Mouse (Mus musculus) embryonic facial prominence, embryonic 13.5 days (tissue): ENCODE data around the gene Lrrk1. TPM values are rescaled to one million over a fixed set of nuclear protein-coding genes. Genes with fewer than 3 reads are reported as not detected.

Experiments
- ATAC-seq: fragments of 200-750 bp; cut with Nextera tagmentation; 2 replicates; pipeline ENCODE4 v1.8.0; 2017; ENCODE audit warnings: low read depth; ENCODE audit not compliant: insufficient number of reproducible peaks, insufficient read depth, low FRiP score, low TSS enrichment
- H3K27ac ChIP-seq: fragments of 300-500 bp; sonication (generic); 2 replicates; pipeline ENCODE4 v1.5.1; 2015; ENCODE audit warnings: moderate library complexity, mild to moderate bottlenecking, inconsistent platforms
- H3K27me3 ChIP-seq: fragments of 300-500 bp; sonication (generic); 2 replicates; pipeline ENCODE4 v1.6.1; 2015; ENCODE audit warnings: mild to moderate bottlenecking, inconsistent platforms
- H3K36me3 ChIP-seq: fragments of 300-500 bp; sonication (generic); 2 replicates; pipeline ENCODE4 v1.6.1; 2015; ENCODE audit warnings: mild to moderate bottlenecking, inconsistent platforms
- H3K4me1 ChIP-seq: fragments of 300-500 bp; sonication (generic); 2 replicates; pipeline ENCODE4 v1.6.1; 2015; ENCODE audit warnings: inconsistent platforms
- H3K4me2 ChIP-seq: fragments of 300-500 bp; sonication (generic); 2 replicates; pipeline ENCODE4 v1.6.1; 2015; ENCODE audit warnings: moderate library complexity, mild to moderate bottlenecking, inconsistent platforms
- H3K4me3 ChIP-seq: fragments of 300-500 bp; sonication (generic); 2 replicates; pipeline ENCODE4 v1.5.1; 2015; ENCODE audit warnings: mild to moderate bottlenecking, inconsistent platforms
- H3K9ac ChIP-seq: fragments of 300-500 bp; sonication (generic); 2 replicates; pipeline ENCODE4 v1.6.1; 2015; ENCODE audit warnings: mild to moderate bottlenecking, inconsistent platforms
- H3K9me3 ChIP-seq: fragments of 300-500 bp; sonication (generic); 2 replicates; pipeline ENCODE4 v1.6.1; 2016; ENCODE audit warnings: inconsistent platforms
- WGBS: fragments of 180-500 bp; shearing (Covaris S2); methylation state at CpG from one replicate; pipeline ENCODE4 v1.1.7; 2015; ENCODE audit warnings: mixed read lengths; 5-methylcytosine and 5-hydroxymethylcytosine counted together
- polyA plus RNA-seq: library from polyadenylated mRNA; unstranded; fragments of >200 nt; fragmentation: Nextera tagmentation; extraction: Ambion mirVana; gene quantifications from 2 replicates; pipeline ENCODE4 v1.2.1, GENCODE M21; 2015

Gene Lrrk1
- polyA plus RNA-seq, 1 experiment from 2014 or later: 15.8 TPM

DNA sequence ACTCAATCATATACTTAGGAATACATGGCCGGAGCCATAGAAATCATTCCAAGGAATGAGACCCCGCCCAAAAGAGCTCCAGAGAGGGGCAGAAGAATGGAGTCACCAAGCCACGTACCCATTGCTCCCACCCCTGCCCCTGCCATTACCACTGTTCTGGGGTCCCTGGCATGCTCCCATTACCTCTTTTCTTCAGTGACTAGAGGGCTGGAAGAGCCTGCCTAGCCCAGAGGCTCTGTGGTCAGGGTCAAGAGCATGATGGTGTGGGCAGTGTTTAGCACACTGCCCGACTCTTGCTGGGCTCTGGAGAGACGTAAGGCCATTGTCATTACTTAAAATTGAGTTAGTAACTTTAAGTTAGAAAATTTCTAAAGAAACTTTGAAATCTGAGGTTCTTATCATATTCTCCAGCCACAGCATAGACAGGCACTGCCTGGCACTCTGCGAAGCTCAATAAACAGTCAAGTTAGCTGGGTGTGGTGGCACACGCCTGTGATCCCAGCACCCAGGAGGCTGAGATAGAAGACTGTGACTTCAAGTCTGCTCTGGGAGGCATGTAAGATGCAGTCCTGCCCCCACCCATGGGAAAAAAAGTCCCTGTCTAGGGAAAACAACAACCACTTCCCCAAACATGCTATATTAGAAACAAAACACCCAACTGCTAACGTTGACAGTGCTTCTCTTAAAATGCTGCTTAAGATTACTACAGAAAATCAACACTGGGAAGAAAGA lies 32.2 kb downstream of the Lrrk1 start:
- 81% methylated on average over 8 of the region's 8 CpGs for WGBS
- no peak overlapping the region for H3K4me3 ChIP-seq
- H3K4me2 ChIP-seq: no peak overlapping the region
- no peak overlapping the region for H3K9ac ChIP-seq
- peaks cover under 1% of the 10 kb centered on the region; the same call in 1 of the 2 replicates for H3K9me3 ChIP-seq
- H3K27me3 ChIP-seq: no peaks in the 10 kb centered on the region
- no peaks in the 10 kb centered on the region for H3K4me1 ChIP-seq
- H3K27ac ChIP-seq: no peak overlapping the region
- peaks cover 14% of the 10 kb centered on the region for H3K36me3 ChIP-seq
- no peak for ATAC-seq

DNA sequence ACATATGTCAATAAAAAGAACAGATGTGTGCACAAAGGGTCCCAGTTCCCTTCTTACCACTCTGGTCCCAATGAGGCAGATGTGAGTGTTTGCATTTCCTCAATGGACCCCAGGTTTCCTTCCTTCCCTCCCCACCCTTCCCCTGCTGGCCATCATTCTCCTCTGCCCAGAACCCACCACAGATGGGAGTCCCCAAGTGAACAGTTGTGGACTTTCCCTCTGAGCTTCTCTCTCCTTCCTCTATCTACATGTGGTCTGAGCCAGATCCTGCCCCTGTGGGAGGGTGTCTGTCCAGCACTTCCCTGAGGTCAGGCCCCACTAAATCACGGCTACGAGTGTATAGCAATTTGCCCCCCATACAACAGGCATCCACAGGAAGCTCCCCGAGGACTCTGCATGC lies 33.2 kb downstream of the Lrrk1 start:
- Histone ChIP-seq H3K36me3 (peaks cover 6% of the 10 kb centered on the region), H3K27ac (no peak overlapping the region), H3K4me2 (no peak overlapping the region), H3K9ac (no peak overlapping the region), H3K9me3 (no peaks in the 10 kb centered on the region; the same call in 1 of the 2 replicates), H3K4me3 (no peak overlapping the region), H3K27me3 (no peaks in the 10 kb centered on the region), H3K4me1 (no peaks in the 10 kb centered on the region)
- ATAC-seq: no peak
- WGBS: 47% methylated on average over 3 of the region's 3 CpGs

DNA sequence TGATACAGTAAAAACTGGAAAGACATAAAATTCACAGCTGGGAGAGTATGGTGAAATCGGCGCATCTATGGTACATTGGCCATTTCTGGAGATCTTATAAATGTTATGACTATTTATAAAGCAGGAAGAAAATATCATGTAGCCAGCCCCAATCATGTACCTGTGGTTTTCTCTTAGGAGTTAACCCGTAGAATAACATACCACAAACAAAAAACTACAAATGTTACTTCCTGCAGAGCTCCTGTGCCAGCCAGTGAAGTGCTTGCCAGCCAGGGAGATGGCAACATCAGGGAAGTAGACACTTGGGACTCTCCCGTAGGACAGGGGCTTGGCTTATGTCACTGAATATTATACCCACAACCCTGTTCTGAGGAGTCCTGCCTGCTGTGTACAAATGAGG lies 37.1 kb downstream of the Lrrk1 start:
- no peaks in the 10 kb centered on the region for H3K9me3 ChIP-seq
- WGBS: 78% methylated on average over 4 of the region's 4 CpGs
- no peak overlapping the region for H3K9ac ChIP-seq
- no peak overlapping the region for H3K4me3 ChIP-seq
- H3K4me2 ChIP-seq: no peak overlapping the region
- no peaks in the 10 kb centered on the region for H3K36me3 ChIP-seq
- H3K27me3 ChIP-seq: no peaks in the 10 kb centered on the region
- 0 out of 2 replicates have a peak, but pooled peaks cover 4% of the 10 kb centered on the region for H3K4me1 ChIP-seq
- H3K27ac ChIP-seq: no peak overlapping the region
- no peak for ATAC-seq

DNA sequence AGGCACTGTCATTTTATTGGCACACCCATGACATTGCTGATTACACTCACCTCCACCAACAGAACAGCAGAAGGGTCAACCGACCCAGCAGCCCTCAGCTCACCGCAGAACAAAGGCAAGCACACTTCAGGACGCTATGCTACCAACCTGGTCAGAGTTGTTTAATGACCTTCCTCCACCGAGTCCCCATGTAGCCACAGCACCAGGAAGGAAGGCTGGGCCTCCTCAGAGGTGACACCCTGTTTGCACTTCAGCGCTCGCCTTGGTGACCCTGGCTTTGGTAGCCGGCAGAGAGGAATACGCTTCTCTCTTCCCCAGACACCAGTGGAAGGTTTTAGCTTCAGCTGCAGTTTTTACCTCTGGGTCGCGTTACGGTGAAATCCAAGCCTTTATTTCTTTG lies 38.5 kb downstream of the Lrrk1 start:
- Histone ChIP-seq H3K36me3 (no peaks in the 10 kb centered on the region), H3K4me3 (no peak overlapping the region), H3K9me3 (no peaks in the 10 kb centered on the region), H3K27ac (no peak overlapping the region), H3K27me3 (no peaks in the 10 kb centered on the region), H3K9ac (no peak overlapping the region), H3K4me1 (0 out of 2 replicates have a peak, but pooled peaks cover 4% of the 10 kb centered on the region), H3K4me2 (no peak overlapping the region)
- 58% methylated on average over 11 of the region's 11 CpGs for WGBS
- ATAC-seq: no peak

DNA sequence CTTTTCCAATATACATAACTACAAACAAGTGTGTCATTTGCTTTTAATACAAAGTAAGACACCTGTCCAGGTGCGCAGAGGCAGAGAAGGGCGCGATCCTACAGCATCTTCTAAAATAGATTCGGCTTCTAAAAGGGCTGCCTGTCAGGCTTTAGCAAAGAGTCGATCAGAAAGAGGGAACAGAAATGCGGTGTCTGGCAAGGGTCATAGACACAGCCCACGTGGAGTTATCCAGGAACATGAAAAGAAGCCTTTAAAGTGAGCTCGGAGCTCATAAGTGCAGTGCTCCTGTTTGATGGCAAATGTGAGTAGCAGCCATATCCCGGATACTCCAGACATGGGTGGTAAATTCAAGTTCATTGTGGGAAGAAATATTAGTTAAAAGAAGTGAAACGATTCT lies 39.6 kb downstream of the Lrrk1 start:
- H3K27ac ChIP-seq: no peak overlapping the region
- H3K4me3 ChIP-seq: no peak overlapping the region
- no peak overlapping the region for H3K4me2 ChIP-seq
- H3K27me3 ChIP-seq: no peaks in the 10 kb centered on the region
- no peaks in the 10 kb centered on the region for H3K9me3 ChIP-seq
- H3K4me1 ChIP-seq: 0 out of 2 replicates have a peak, but pooled peaks cover 4% of the 10 kb centered on the region
- 84% methylated on average over 10 of the region's 10 CpGs for WGBS
- no peaks in the 10 kb centered on the region for H3K36me3 ChIP-seq
- H3K9ac ChIP-seq: no peak overlapping the region
- no peak for ATAC-seq

DNA sequence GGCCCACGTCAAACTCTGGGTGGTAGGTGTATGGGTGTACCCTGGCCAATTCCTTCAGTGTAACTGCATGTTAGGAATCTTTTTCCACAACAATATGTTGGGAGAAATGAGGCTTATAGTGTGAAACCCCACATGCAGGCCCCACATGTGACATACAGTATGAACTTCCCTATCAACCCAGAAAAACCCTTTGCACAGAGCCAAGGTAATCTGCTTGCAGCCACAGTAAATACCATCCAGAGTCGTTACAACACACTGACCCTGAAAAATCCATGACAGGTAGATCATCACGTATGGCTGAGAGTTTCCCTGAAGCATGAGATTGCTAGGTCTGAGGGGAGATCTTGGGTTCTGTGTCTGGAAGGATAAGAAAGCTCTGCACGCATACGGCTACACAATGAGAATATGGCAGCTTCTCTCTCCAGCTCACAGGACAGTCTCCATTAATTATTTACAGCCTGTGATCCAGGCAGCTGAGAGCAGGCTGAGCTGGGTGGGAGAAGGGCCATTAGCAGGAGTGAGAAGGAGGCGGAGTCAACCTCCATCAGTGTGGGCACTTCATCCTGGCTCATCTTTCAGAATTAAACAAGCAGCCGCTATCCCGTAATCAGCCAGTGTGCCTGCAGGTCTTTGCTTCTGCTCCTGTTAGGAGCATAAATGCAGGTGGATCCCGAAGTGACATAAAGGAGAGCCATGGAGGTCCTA lies 41.0 kb downstream of the Lrrk1 start:
- Histone ChIP-seq H3K27me3 (no peaks in the 10 kb centered on the region), H3K4me1 (0 out of 2 replicates have a peak, but pooled peaks cover 4% of the 10 kb centered on the region), H3K9me3 (no peaks in the 10 kb centered on the region), H3K27ac (no peak overlapping the region), H3K9ac (no peak overlapping the region), H3K36me3 (no peaks in the 10 kb centered on the region), H3K4me2 (no peak overlapping the region), H3K4me3 (no peak overlapping the region)
- no peak for ATAC-seq
- 60% methylated on average over 9 of the region's 9 CpGs for WGBS

DNA sequence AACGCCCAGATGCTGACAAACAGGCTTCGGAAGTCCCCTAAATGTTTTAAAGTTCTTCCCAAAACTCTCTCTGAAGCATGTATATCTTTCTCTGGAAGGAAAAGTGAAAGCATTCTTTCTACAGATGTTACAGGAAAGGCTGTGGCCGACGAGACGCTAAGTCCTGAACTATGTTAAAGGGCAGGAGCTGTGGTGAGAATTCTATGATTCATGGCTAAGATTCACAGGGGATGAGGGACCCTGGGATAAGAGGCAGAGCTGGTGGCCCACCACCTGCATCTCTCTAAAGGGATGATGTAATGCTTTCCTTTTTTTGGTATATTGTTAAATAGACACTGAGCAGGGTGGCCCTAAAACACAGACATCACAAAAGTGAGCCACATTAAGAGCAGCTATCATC lies 44.8 kb downstream of the Lrrk1 start:
- no peak for ATAC-seq

DNA sequence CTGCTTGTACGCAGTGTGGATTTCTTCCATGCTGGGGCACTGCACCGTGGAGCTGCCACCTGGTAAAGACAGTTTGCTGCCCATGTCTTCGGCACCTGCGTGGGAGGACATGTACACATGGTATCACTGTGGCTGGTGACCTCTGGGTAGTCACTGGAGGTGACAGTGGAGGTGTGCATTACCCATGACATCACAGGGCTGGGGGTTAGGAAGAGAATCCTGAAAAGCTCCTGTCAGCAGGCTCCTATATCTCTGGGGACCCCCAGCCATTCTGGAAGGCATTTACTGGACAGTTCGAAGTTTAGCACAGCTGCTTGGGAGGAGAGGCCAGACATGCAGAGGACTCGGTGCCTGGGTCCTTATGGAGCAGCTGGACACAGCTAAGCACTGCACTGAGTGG lies 45.3 kb downstream of the Lrrk1 start:
- Histone ChIP-seq H3K9me3 (no peaks in the 10 kb centered on the region), H3K27ac (no peak overlapping the region), H3K36me3 (no peaks in the 10 kb centered on the region), H3K4me1 (0 out of 2 replicates have a peak, but pooled peaks cover 6% of the 10 kb centered on the region), H3K9ac (no peak overlapping the region), H3K4me3 (no peak overlapping the region), H3K4me2 (no peak overlapping the region), H3K27me3 (no peaks in the 10 kb centered on the region)
- 80% methylated on average over 6 of the region's 6 CpGs for WGBS
- no peak for ATAC-seq

More for the DNA sequence above, 44.8 kb downstream of the Lrrk1 start:
- H3K4me3 ChIP-seq: no peak overlapping the region
- 0 out of 2 replicates have a peak, but pooled peaks cover 6% of the 10 kb centered on the region for H3K4me1 ChIP-seq
- no peak overlapping the region for H3K4me2 ChIP-seq
- H3K27me3 ChIP-seq: no peaks in the 10 kb centered on the region
- no peak overlapping the region for H3K27ac ChIP-seq
- no peaks in the 10 kb centered on the region for H3K9me3 ChIP-seq
- 83% methylated on average over 5 of the region's 5 CpGs for WGBS
- no peak overlapping the region for H3K9ac ChIP-seq
- no peaks in the 10 kb centered on the region for H3K36me3 ChIP-seq

DNA sequence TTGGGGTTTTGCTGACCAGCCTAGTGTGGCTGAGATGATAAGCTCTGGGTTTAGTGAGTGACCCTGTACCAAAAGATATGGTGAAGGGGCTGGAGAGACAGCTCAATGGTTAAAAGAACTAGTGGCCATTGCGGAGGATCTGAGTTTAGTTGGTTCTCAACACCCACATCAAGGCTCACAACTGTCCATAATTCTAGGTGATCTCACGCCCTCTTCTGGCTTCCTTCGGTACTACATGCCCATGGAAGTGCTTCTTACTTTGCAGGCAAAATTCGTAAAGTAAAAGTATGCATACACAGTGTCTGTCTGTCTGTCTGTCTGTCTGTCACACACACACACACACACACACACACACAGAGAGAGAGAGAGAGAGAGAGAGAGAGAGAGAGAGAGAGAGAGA lies 45.8 kb downstream of the Lrrk1 start:
- no peak overlapping the region for H3K27ac ChIP-seq
- H3K9ac ChIP-seq: no peak overlapping the region
- no peaks in the 10 kb centered on the region for H3K9me3 ChIP-seq
- H3K27me3 ChIP-seq: no peaks in the 10 kb centered on the region
- 37% methylated on average over 4 of the region's 4 CpGs for WGBS
- no peak for ATAC-seq
- H3K36me3 ChIP-seq: no peaks in the 10 kb centered on the region
- H3K4me3 ChIP-seq: no peak overlapping the region
- no peak overlapping the region for H3K4me2 ChIP-seq
- 0 out of 2 replicates have a peak, but pooled peaks cover 4% of the 10 kb centered on the region for H3K4me1 ChIP-seq

DNA sequence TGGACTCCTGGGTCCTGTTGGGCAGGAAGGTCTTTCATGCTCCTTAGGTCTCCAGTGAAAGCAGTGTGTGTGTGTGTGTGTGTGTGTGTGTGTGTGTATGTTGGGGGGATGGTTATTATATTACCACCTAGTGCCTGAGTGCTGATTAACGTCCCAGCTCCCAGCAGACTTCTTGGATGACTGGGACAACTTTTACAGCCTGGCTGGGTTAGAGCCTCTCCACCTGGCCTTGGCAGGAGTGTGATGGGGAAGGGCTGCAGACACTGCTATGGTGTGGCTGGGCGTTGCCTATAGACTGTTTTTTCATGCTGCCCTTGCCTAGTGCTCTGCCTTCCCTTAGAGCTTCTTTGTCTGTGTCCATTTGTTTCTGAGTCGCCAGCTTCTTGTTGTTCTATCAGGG lies 48.1 kb downstream of the Lrrk1 start:
- no peak for ATAC-seq
- 0 out of 2 replicates have a peak, but pooled peaks cover 2% of the 10 kb centered on the region for H3K4me1 ChIP-seq
- no peak overlapping the region for H3K4me2 ChIP-seq
- H3K9me3 ChIP-seq: no peaks in the 10 kb centered on the region
- no peaks in the 10 kb centered on the region for H3K36me3 ChIP-seq
- no peak overlapping the region for H3K27ac ChIP-seq
- H3K4me3 ChIP-seq: no peak overlapping the region
- H3K9ac ChIP-seq: no peak overlapping the region
- no peaks in the 10 kb centered on the region for H3K27me3 ChIP-seq
- 64% methylated on average over 3 of the region's 3 CpGs for WGBS

DNA sequence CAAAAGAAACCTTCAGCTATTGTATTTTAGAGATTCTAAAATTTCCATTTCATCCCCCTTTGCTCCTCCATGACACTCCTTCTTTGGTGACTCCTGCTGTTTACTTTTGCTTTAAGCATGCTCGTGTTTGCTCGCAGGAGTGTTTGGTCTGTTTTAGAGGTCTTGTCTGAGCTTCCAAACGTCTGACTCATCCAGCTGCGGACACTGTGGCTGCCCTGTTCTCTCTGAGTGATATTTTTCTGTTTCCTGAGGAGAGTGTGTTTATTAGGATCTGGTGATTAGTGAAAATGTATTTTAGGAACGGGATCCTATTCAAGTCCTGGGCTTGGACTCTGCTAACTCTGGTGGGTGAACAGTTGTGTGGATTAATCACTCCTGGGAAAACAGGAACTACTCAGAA lies 48.5 kb downstream of the Lrrk1 start:
- ATAC-seq: no peak
- H3K36me3 ChIP-seq: no peaks in the 10 kb centered on the region
- 0 out of 2 replicates have a peak, but pooled peaks cover 2% of the 10 kb centered on the region for H3K4me1 ChIP-seq
- H3K4me2 ChIP-seq: no peak overlapping the region
- H3K9me3 ChIP-seq: no peaks in the 10 kb centered on the region
- 45% methylated on average over 5 of the region's 5 CpGs for WGBS
- H3K9ac ChIP-seq: no peak overlapping the region
- no peak overlapping the region for H3K4me3 ChIP-seq
- H3K27me3 ChIP-seq: no peaks in the 10 kb centered on the region
- no peak overlapping the region for H3K27ac ChIP-seq

DNA sequence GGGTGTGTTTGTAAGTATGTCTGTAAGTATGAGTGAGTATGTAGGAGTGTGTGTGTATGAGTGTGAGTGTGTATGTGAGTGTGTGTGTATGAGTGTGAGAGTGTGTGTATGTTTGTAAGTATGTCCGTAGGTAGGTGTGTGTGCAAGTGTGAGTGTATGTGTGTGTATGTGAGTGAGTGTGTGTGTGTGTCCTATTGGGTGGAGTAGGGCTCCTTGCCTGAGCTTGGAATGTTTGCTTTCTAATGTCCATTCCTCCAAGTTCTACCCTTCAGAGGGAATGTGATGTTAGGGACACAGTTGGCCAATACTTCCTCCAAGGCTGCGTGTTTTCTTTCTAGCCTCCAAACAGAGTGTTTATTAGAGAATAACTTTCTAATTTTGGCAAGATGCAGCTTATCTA lies 51.2 kb downstream of the Lrrk1 start:
- WGBS: 84% methylated on average over 2 of the region's 2 CpGs
- Histone ChIP-seq H3K4me2 (no peak overlapping the region), H3K27ac (no peak overlapping the region)

More for the DNA sequence above, 51.2 kb downstream of the Lrrk1 start:
- H3K9me3 ChIP-seq: 0 out of 2 replicates have a peak, but pooled peaks cover 2% of the 10 kb centered on the region
- no peaks in the 10 kb centered on the region for H3K27me3 ChIP-seq
- peaks cover 22% of the 10 kb centered on the region for H3K36me3 ChIP-seq
- H3K4me3 ChIP-seq: no peak overlapping the region
- 0 out of 2 replicates have a peak, but pooled peaks cover 2% of the 10 kb centered on the region for H3K4me1 ChIP-seq
- ATAC-seq: no peak
- H3K9ac ChIP-seq: no peak overlapping the region
